Mouse (Mus musculus): Measurements from ENCODE around the gene Tnf.

DNA sequence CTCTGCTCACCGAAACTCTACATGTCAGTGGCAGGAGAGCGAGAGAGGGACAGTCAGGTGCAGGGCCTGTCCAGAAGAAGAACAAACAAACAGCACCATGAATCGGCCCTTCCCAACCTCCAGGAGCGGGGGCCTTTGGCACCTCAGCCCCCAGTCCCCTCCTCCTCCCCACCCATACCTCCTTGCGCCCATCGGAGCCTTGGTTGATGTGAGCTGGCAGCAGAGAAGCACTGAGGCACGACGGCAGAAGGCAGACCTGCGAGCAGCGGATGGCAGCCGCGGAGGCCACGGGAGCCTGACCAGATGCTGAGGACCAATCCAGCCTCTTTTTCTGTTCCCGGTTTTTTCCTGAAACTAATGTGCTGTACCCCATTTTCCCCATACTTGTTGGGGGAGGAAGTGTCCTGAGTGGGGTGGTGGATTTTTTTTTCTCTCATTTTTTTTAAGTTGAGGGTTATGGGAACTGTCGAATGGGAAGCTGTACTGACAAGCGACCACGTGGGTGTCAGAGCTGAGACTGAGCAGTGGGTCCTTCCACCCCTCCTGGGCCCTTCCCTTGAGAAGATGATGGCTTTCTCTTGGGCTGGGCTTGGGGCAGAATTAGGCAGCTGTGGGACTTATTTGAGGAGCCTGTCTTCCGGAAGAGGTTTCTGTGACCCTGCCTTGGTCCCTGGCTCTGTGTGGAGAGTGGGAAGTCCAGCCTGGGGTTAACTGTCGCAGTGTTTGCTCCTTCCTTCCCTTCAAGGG, 47.8 kb upstream of the Tnf start:
- TF ChIP-seq CTCF (conservative IDR thresholded peaks at IDR 0.05; ENCODE audit: low read length) (no peak), POU5F1 (IDR thresholded peaks at IDR 0.05; ENCODE audit: borderline replicate concordance, low read length) (no peak), NANOG (IDR thresholded peaks at IDR 0.05; ENCODE audit: borderline replicate concordance, low read length) (no peak)

Data from E14TG2a.4 (cell line).